Mouse (Mus musculus) heart, embryonic 10.5 days (tissue): ENCODE measurements around the gene Lrrc49. TPM values are rescaled to one million over a fixed set of nuclear protein-coding genes. Genes with fewer than 3 reads are reported as not detected.

ENCODE experiments used
- DNase-seq: peaks from one replicate; pipeline ENCODE4 v3.0.0-alpha.2; 2017; ENCODE audit warnings: low spot score
- H3K27ac ChIP-seq: fragments of 300-500 bp; sonication (generic); 2 replicates; pipeline ENCODE4 v1.5.1; 2016; ENCODE audit warnings: mild to moderate bottlenecking
- H3K27me3 ChIP-seq: fragments of 300-500 bp; sonication (generic); 2 replicates; pipeline ENCODE4 v1.6.1; 2016; ENCODE audit warnings: mild to moderate bottlenecking; ENCODE audit not compliant: poor library complexity, insufficient read depth, severe bottlenecking
- H3K36me3 ChIP-seq: fragments of 300-500 bp; sonication (generic); 2 replicates; pipeline ENCODE4 v1.6.1; 2016; ENCODE audit warnings: mild to moderate bottlenecking, moderate library complexity
- H3K4me1 ChIP-seq: fragments of 300-500 bp; sonication (generic); 2 replicates; pipeline ENCODE4 v1.6.1; 2016; ENCODE audit warnings: mild to moderate bottlenecking
- H3K4me3 ChIP-seq: fragments of 300-500 bp; sonication (generic); 2 replicates; pipeline ENCODE4 v1.5.1; 2016; ENCODE audit warnings: mild to moderate bottlenecking, moderate library complexity
- H3K9me3 ChIP-seq: fragments of 300-500 bp; sonication (generic); 2 replicates; pipeline ENCODE4 v1.6.1; 2016; ENCODE audit warnings: mild to moderate bottlenecking, moderate library complexity
- WGBS: fragments of 180-500 bp; shearing (Covaris S2); methylation state at CpG from one replicate; pipeline ENCODE4 v1.1.7; 2016; 5-methylcytosine and 5-hydroxymethylcytosine counted together
- polyA plus RNA-seq: library from polyadenylated mRNA; unstranded; fragments of >200 nt; fragmentation: Nextera tagmentation; extraction: Ambion mirVana; gene quantifications from 2 replicates; pipeline ENCODE4 v1.2.1, GENCODE M21; 2016

The Lrrc49 gene
- polyA plus RNA-seq, 1 experiment from 2014 or later: 12.4 TPM

GRCm38 (mm10) chr9:60585206-60585605, 102.8 kb downstream of the Lrrc49 start:
- Histone ChIP-seq H3K4me1 (no peaks in the 10 kb centered on the region), H3K4me3 (no peak overlapping the region), H3K36me3 (0 out of 2 replicates have a peak, but pooled peaks cover 4% of the 10 kb centered on the region), H3K9me3 (no peaks in the 10 kb centered on the region), H3K27ac (no peak overlapping the region), H3K27me3 (no peaks in the 10 kb centered on the region)
- 87% methylated on average over 5 of the region's 5 CpGs for WGBS
- DNase-seq: no peak

DNA sequence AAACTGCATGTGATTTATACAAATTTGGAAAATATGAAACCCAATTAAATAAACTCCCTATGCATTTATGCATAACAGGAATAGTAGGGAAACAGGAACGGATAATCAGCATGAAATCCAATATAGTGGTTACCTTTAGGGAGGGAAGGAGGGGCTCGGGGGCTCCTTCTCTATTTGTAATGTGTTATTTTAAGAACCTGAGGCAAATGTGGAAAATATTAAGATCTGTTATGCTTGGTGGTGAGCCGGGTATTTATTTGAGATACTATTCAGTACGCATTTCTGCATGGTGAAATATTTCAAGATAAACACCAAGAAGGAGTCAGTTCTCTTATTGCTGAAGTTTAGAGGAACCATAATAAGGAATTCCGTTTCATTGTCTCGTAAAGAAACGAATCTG, 105.4 kb downstream of the Lrrc49 start:
- Histone ChIP-seq H3K4me1 (no peaks in the 10 kb centered on the region), H3K27me3 (no peaks in the 10 kb centered on the region), H3K27ac (no peak overlapping the region), H3K4me3 (no peak overlapping the region), H3K36me3 (0 out of 2 replicates have a peak, but pooled peaks cover 2% of the 10 kb centered on the region), H3K9me3 (no peaks in the 10 kb centered on the region)
- 85% methylated on average over 7 of the region's 7 CpGs for WGBS
- DNase-seq: no peak

- 84% methylated on average over 7 of the region's 7 CpGs for WGBS
These were observed 114.9 kb downstream of the Lrrc49 start for GRCm38 (mm10) chr9:60573011-60573410.

DNA sequence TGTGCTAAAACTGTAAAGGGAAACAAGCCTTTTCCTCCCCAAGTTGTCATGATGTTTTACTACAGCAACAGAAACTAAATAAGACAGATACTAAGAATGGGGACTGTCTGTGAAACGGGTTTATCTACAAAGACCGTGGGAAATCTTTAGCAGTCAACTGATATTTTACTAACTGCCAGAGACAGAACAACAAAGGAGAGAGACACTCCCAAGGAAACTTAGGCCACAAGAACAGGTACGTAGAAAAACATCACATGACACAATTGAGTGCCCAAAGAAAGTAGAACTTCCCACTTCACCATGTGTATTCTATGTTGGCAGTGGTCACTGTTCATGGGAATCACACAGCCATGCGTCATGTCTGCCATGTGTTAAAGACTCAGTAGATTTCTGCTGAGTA, 116.2 kb downstream of the Lrrc49 start:
- no peak for DNase-seq
- no peaks in the 10 kb centered on the region for H3K4me1 ChIP-seq
- WGBS: 82% methylated on average over 4 of the region's 4 CpGs
- no peak overlapping the region for H3K4me3 ChIP-seq
- H3K27ac ChIP-seq: no peak overlapping the region
- H3K9me3 ChIP-seq: no peaks in the 10 kb centered on the region
- H3K27me3 ChIP-seq: no peaks in the 10 kb centered on the region
- no peaks in the 10 kb centered on the region for H3K36me3 ChIP-seq

More at GRCm38 (mm10) chr9:60573011-60573410, 114.9 kb downstream of the Lrrc49 start:
- no peak for DNase-seq
- Histone ChIP-seq H3K27me3 (no peaks in the 10 kb centered on the region), H3K4me3 (no peak overlapping the region), H3K9me3 (no peaks in the 10 kb centered on the region), H3K36me3 (no peaks in the 10 kb centered on the region), H3K4me1 (no peaks in the 10 kb centered on the region), H3K27ac (no peak overlapping the region)

DNA sequence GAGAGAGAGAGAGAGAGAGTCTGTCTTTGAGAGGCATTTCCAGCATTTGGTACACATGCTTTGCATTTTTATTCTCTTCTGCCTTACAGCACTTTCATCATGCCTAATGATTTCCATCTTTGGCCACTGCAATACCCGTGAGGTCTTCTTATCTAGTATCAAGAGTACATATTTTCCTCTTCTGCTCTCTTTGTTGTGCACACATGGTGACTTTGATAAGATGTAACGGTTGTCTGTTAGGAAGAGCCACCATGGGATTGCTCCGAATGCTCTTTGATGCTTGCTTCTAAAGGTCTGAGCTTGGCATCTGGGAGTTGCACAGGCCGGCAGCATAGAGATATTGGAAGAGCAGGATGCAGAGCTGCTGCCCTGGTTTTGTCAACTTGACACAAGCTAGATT, 116.9 kb downstream of the Lrrc49 start:
- Histone ChIP-seq H3K27me3 (no peaks in the 10 kb centered on the region), H3K4me1 (no peaks in the 10 kb centered on the region), H3K9me3 (no peaks in the 10 kb centered on the region), H3K27ac (no peak overlapping the region), H3K36me3 (no peaks in the 10 kb centered on the region), H3K4me3 (no peak overlapping the region)
- no peak for DNase-seq
- 56% methylated on average over 4 of the region's 4 CpGs for WGBS

DNA sequence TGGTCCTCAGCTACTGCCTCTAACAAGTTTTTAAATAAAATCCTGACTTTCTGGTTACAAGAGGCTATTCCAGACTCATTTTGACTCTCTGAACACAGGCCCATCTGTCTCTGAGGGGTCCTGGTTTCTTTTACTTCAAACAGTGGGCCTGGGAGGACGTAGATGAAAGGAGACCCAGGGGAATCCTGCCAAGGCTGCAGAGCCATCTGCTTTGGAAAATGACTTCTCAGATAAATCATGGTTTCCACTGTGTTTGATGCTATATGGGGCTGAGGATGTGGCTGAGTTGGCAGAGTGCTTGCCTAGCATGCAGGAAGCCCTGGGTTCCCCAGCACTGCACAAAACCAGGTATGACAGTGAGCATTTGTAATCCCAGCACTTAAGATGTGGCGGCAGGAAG, 118.6 kb downstream of the Lrrc49 start:
- DNase-seq: no peak
- Histone ChIP-seq H3K4me1 (no peaks in the 10 kb centered on the region), H3K4me3 (no peak overlapping the region), H3K27ac (no peak overlapping the region), H3K36me3 (no peaks in the 10 kb centered on the region), H3K9me3 (no peaks in the 10 kb centered on the region), H3K27me3 (no peaks in the 10 kb centered on the region)
- WGBS: 69% methylated on average over 2 of the region's 2 CpGs

DNA sequence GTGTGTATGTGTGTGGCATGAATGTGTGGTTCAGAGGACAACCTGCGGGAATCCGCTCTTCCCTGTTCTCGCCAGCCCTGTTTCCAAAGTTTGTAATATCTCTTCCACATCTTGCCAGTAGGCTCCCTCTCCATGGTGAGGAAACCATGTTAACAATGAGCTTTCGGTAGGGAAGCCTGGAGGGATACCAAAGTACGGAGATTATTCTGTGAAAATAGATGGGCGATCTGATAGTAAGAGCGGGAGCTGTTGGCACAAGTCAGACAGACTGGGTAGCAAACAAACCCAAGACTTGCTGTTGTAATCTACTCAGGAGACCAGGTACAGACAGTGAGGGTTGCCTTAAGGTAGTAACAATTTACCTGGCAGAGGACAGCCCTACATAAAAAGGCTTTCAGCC, 124.1 kb downstream of the Lrrc49 start:
- H3K27me3 ChIP-seq: no peaks in the 10 kb centered on the region
- H3K4me1 ChIP-seq: peaks cover 4% of the 10 kb centered on the region; the same call in 1 of the 2 replicates
- H3K4me3 ChIP-seq: no peak overlapping the region
- WGBS: 93% methylated on average over 7 of the region's 7 CpGs
- DNase-seq: no peak
- no peak overlapping the region for H3K27ac ChIP-seq
- H3K9me3 ChIP-seq: no peaks in the 10 kb centered on the region
- no peaks in the 10 kb centered on the region for H3K36me3 ChIP-seq

- H3K4me3 ChIP-seq: no peak overlapping the region
- H3K27me3 ChIP-seq: no peaks in the 10 kb centered on the region
- 65% methylated on average over 20 of the region's 20 CpGs for WGBS
- H3K36me3 ChIP-seq: no peaks in the 10 kb centered on the region
- no peak for DNase-seq
- peaks cover 4% of the 10 kb centered on the region; the same call in 1 of the 2 replicates for H3K4me1 ChIP-seq
- no peak overlapping the region for H3K27ac ChIP-seq
- H3K9me3 ChIP-seq: no peaks in the 10 kb centered on the region
These were observed 125.3 kb downstream of the Lrrc49 start for GRCm38 (mm10) chr9:60562443-60563371.

GRCm38 (mm10) chr9:60561641-60562289, 126.2 kb downstream of the Lrrc49 start:
- WGBS: 74% methylated on average over 9 of the region's 9 CpGs
- DNase-seq: no peak
- Histone ChIP-seq H3K36me3 (no peaks in the 10 kb centered on the region), H3K4me3 (no peak overlapping the region), H3K4me1 (peaks cover 4% of the 10 kb centered on the region; the same call in 1 of the 2 replicates), H3K9me3 (no peaks in the 10 kb centered on the region), H3K27me3 (no peaks in the 10 kb centered on the region), H3K27ac (no peak overlapping the region)

GRCm38 (mm10) chr9:60558507-60558906, 129.5 kb downstream of the Lrrc49 start:
- H3K36me3 ChIP-seq: no peaks in the 10 kb centered on the region
- WGBS: 72% methylated on average over 3 of the region's 3 CpGs
- no peaks in the 10 kb centered on the region for H3K27me3 ChIP-seq
- no peak for DNase-seq
- H3K4me1 ChIP-seq: peaks cover 4% of the 10 kb centered on the region; the same call in 1 of the 2 replicates
- H3K27ac ChIP-seq: no peak overlapping the region
- no peaks in the 10 kb centered on the region for H3K9me3 ChIP-seq
- no peak overlapping the region for H3K4me3 ChIP-seq

- Histone ChIP-seq H3K27ac (no peak overlapping the region), H3K9me3 (no peaks in the 10 kb centered on the region), H3K4me3 (no peak overlapping the region), H3K27me3 (no peaks in the 10 kb centered on the region), H3K36me3 (no peaks in the 10 kb centered on the region), H3K4me1 (peaks cover under 1% of the 10 kb centered on the region; the same call in 1 of the 2 replicates)
- no peak for DNase-seq
- 90% methylated on average over 4 of the region's 4 CpGs for WGBS
These were observed 136.7 kb downstream of the Lrrc49 start for GRCm38 (mm10) chr9:60551238-60551637.

- H3K4me3 ChIP-seq: no peak overlapping the region
- H3K27ac ChIP-seq: no peak overlapping the region
- no peaks in the 10 kb centered on the region for H3K27me3 ChIP-seq
- no peak for DNase-seq
- H3K36me3 ChIP-seq: no peaks in the 10 kb centered on the region
- 30% methylated on average over 4 of the region's 4 CpGs for WGBS
- H3K9me3 ChIP-seq: no peaks in the 10 kb centered on the region
- H3K4me1 ChIP-seq: peaks cover 12% of the 10 kb centered on the region
These were observed 139.8 kb downstream of the Lrrc49 start for GRCm38 (mm10) chr9:60548182-60548581.

DNA sequence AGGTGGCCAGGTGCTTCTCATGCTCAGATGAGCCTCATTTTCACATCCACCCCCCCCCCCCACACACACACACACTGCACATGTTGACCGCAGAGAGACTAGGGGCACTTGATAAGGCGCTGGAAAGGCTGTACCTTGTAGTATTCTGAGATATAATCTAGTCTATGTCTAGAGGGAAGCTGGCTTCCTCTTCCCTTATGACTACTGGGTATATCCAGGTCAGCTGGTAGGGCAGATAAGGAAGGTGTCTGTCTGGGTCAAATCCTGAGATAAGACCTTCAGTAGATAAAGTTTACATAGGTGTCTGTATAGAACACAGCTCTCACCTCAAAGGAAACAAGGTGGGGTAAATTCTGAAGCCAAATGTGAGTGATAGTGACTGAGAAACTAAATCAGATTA, 141.8 kb downstream of the Lrrc49 start:
- Histone ChIP-seq H3K27me3 (no peaks in the 10 kb centered on the region), H3K27ac (no peak overlapping the region), H3K9me3 (no peaks in the 10 kb centered on the region), H3K4me1 (peaks cover 12% of the 10 kb centered on the region), H3K36me3 (no peaks in the 10 kb centered on the region), H3K4me3 (no peak overlapping the region)
- no peak for DNase-seq
- WGBS: 57% methylated on average over 2 of the region's 2 CpGs
